Comparison of ENCODE assay signal across 28 mouse cellular contexts in the genomic region with DNA sequence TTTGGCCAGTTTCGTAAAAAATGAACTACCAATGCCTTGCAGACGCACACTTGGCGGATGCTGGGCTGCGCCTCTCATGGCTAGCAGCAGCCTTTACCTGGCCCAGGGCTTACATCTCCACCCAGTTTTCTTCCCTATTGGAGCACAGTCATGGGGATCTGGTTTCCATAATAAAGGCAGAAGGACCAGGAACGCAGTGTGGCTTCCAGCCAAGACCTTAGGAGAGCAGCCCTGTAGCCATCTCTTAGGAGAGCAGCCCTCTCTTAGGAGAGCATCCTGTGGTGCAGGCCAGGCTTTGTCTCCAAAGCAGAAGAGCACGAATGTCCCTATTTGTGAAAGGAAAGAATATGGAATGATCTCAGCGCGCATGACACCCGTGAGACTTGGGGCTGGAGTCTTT.
DNase-seq lines count a peak whose midpoint lies in the region; ATAC-seq and TF ChIP-seq lines count a peak whose summit lies in the region.
"Had no signal": no experiment of that assay in that cellular context is flagged by ENCODE, and none has a peak within 500 bp of the region (broad histone marks: within the 10 kb centered on the region; RNA-seq: fewer than 3 reads in every experiment).

No protein-coding gene starts in this region.

- peak; percentile 48; the same call in 1 of the 2 replicates for ATAC-seq in limb, embryonic 13.5 days (ENCODE audit: low FRiP score, low read depth)
- no peak for ATAC-seq in hindbrain, postnatal 0 days
- ATAC-seq: forebrain, embryonic 14.5 days; midbrain, embryonic 15.5 days; Patski had no signal

- H3K4me2 ChIP-seq in limb, embryonic 13.5 days (replicated peaks), result no peak overlapping the region
- no peak overlapping the region for H3K4me2 ChIP-seq in hindbrain, postnatal 0 days (ENCODE audit: low read depth, low read length)
- H3K4me2 ChIP-seq: embryonic facial prominence, embryonic 12.5 days; heart, embryonic 12.5 days; hindbrain, embryonic 13.5 days; limb, embryonic 12.5 days; liver, embryonic 11.5 days; midbrain, embryonic 15.5 days had no signal

- H3K4me1 ChIP-seq in limb, embryonic 13.5 days, result peaks cover 15% of the 10 kb centered on the region
- H3K4me1 ChIP-seq in limb, embryonic 10.5 days, result peaks cover 8% of the 10 kb centered on the region; the same call in 1 of the 2 replicates
- H3K4me1 ChIP-seq in cerebellum, adult 2 months (ENCODE audit: control insufficient read depth, insufficient read depth, low read length), result peaks cover 11% of the 10 kb centered on the region; the same call in 1 of the 2 replicates
- H3K4me1 ChIP-seq in hindbrain, postnatal 0 days (ENCODE audit: insufficient read depth, low read length), result no peaks in the 10 kb centered on the region
- H3K4me1 ChIP-seq: embryonic facial prominence, embryonic 12.5 days; midbrain, embryonic 10.5 days; midbrain, embryonic 15.5 days had no signal

- WGBS in limb, embryonic 13.5 days, result 74% methylated on average over 9 of the region's 9 CpGs
- 90% methylated on average over 9 of the region's 9 CpGs for WGBS in limb, embryonic 10.5 days
- 61% methylated on average over 9 of the region's 9 CpGs for WGBS in cerebellum, adult 2 months
- WGBS in hindbrain, postnatal 0 days, result 71% methylated on average over 9 of the region's 9 CpGs

- intact Hi-C loops in left cerebral cortex, postnatal 36 days (cut with DNase I), result no loop called here

- H3K9me3 ChIP-seq in limb, embryonic 13.5 days, result peaks cover 3% of the 10 kb centered on the region; the same call in 1 of the 2 replicates
- no peaks in the 10 kb centered on the region for H3K9me3 ChIP-seq in limb, embryonic 10.5 days (replicated peaks)
- H3K9me3 ChIP-seq in hindbrain, postnatal 0 days (ENCODE audit: low read length), result no peaks in the 10 kb centered on the region
- H3K9me3 ChIP-seq: embryonic facial prominence, embryonic 12.5 days; heart, embryonic 12.5 days; hindbrain, embryonic 13.5 days; midbrain, embryonic 10.5 days; midbrain, embryonic 15.5 days had no signal

- DNase-seq in limb, embryonic 10.5 days (ENCODE audit: low spot score), result no peak
- DNase-seq in ZHBTc4 (ENCODE audit: low read depth, low spot score), result peak; percentile 5
- peak; percentile 49 to 61 for DNase-seq in cerebellum, adult 2 months
- DNase-seq in cerebellum, postnatal 14 days, result peak; percentile 37 to 39
- no peak for DNase-seq in kidney, adult 11 months
- no peak for DNase-seq in hindbrain, postnatal 0 days (ENCODE audit: low spot score)
- DNase-seq in left cerebral cortex, postnatal 36 days (ENCODE audit: low spot score in 2 of 2), result no peak
- DNase-seq: adrenal gland, postnatal 25 days; gastrocnemius, postnatal 25 days; heart, adult 18-20 months; heart, postnatal 4 days; kidney, adult 18-20 months; kidney, postnatal 36 days; right cerebral cortex, adult 18-20 months; spleen, adult 18-20 months; thymus, postnatal 25 days had no signal

- no peaks in the 10 kb centered on the region for H3K27me3 ChIP-seq in limb, embryonic 13.5 days
- no peaks in the 10 kb centered on the region for H3K27me3 ChIP-seq in limb, embryonic 10.5 days (ENCODE audit: low read depth, poor library complexity, severe bottlenecking)
- no peaks in the 10 kb centered on the region for H3K27me3 ChIP-seq in cerebellum, adult 2 months (ENCODE audit: control insufficient read depth, insufficient read depth, low read length)
- no peaks in the 10 kb centered on the region for H3K27me3 ChIP-seq in hindbrain, postnatal 0 days (ENCODE audit: insufficient read depth, low read length)
- H3K27me3 ChIP-seq: embryonic facial prominence, embryonic 12.5 days; hindbrain, embryonic 13.5 days; limb, embryonic 12.5 days; midbrain, embryonic 15.5 days; Patski had no signal

- H3K9ac ChIP-seq in limb, embryonic 13.5 days, result no peak overlapping the region
- H3K9ac ChIP-seq in hindbrain, postnatal 0 days (replicated peaks; ENCODE audit: low read length), result no peak overlapping the region
- H3K9ac ChIP-seq: embryonic facial prominence, embryonic 12.5 days; heart, embryonic 12.5 days; hindbrain, embryonic 13.5 days; limb, embryonic 12.5 days; midbrain, embryonic 15.5 days had no signal

- no peak for TF ChIP-seq CTCF in cerebellum, adult 2 months (IDR thresholded peaks at IDR 0.05; ENCODE audit: borderline replicate concordance, insufficient read depth, low read depth, low read length)
- TF ChIP-seq CTCF in hindbrain, postnatal 0 days (IDR thresholded peaks at IDR 0.05; ENCODE audit: low read depth), result no peak

- H3K4me3 ChIP-seq in limb, embryonic 13.5 days, result no peak overlapping the region
- no peak overlapping the region for H3K4me3 ChIP-seq in limb, embryonic 10.5 days
- H3K4me3 ChIP-seq in cerebellum, adult 2 months (replicated peaks; ENCODE audit: insufficient read depth, low read depth, low read length), result no peak overlapping the region
- no peak overlapping the region for H3K4me3 ChIP-seq in hindbrain, postnatal 0 days (ENCODE audit: low read length)
- H3K4me3 ChIP-seq: embryonic facial prominence, embryonic 12.5 days; heart, embryonic 12.5 days; hindbrain, embryonic 13.5 days; layer of hippocampus, adult 2 months; limb, embryonic 12.5 days; midbrain, embryonic 10.5 days; midbrain, embryonic 15.5 days had no signal

- TF ChIP-seq POLR2A in cerebellum, adult 2 months (IDR thresholded peaks at IDR 0.05; ENCODE audit: borderline replicate concordance, insufficient read depth, low read length), result no peak

- H3K27ac ChIP-seq in limb, embryonic 13.5 days, result no peak overlapping the region
- H3K27ac ChIP-seq in limb, embryonic 10.5 days, result no peak overlapping the region
- no peak overlapping the region for H3K27ac ChIP-seq in cerebellum, adult 2 months (ENCODE audit: insufficient read depth, low read length)
- H3K27ac ChIP-seq in hindbrain, postnatal 0 days, result no peak overlapping the region
- H3K27ac ChIP-seq: embryonic facial prominence, embryonic 12.5 days; hindbrain, embryonic 13.5 days; layer of hippocampus, adult 2 months; limb, embryonic 12.5 days; midbrain, embryonic 10.5 days; midbrain, embryonic 15.5 days had no signal

- no peaks in the 10 kb centered on the region for H3K36me3 ChIP-seq in limb, embryonic 13.5 days
- H3K36me3 ChIP-seq in limb, embryonic 10.5 days, result no peaks in the 10 kb centered on the region
- no peaks in the 10 kb centered on the region for H3K36me3 ChIP-seq in hindbrain, postnatal 0 days (ENCODE audit: insufficient read depth, low read length)
- H3K36me3 ChIP-seq: embryonic facial prominence, embryonic 12.5 days; G1E; heart, embryonic 12.5 days; hindbrain, embryonic 13.5 days; limb, embryonic 12.5 days; midbrain, embryonic 10.5 days; midbrain, embryonic 15.5 days had no signal

Comparison
In these comparisons a context has a peak if more than half of its experiments do, and no peak if none do; other contexts are left out.
1. DNase-seq: peak in ZHBTc4 (single experiment), cerebellum, adult 2 months (2 of 2) and cerebellum, postnatal 14 days (2 of 2); none in limb, embryonic 10.5 days (single experiment), kidney, adult 11 months (single experiment), hindbrain, postnatal 0 days (single experiment) and left cerebral cortex, postnatal 36 days (0 of 2).